Mouse (Mus musculus) testis, adult 2 months (tissue): ENCODE results near the gene Fgf7. TPM values are rescaled to one million over a fixed set of nuclear protein-coding genes. Genes with fewer than 3 reads are reported as not detected.

ENCODE experiments used
- H3K27ac ChIP-seq: fragments of 200-500 bp; 2 replicates; pipeline ENCODE4 v1.5.1; 2012; ENCODE audit warnings: low read depth, low read length; ENCODE audit not compliant: control insufficient read depth, insufficient read depth
- H3K27me3 ChIP-seq: fragments of 200-500 bp; 2 replicates; pipeline ENCODE4 v1.6.1; 2012; ENCODE audit warnings: mild to moderate bottlenecking, low read length, moderate library complexity; ENCODE audit not compliant: control insufficient read depth, insufficient read depth
- H3K36me3 ChIP-seq: fragments of 200-500 bp; 2 replicates; pipeline ENCODE4 v1.6.1; 2012; ENCODE audit warnings: mild to moderate bottlenecking, low read length; ENCODE audit not compliant: control insufficient read depth, insufficient read depth
- H3K4me1 ChIP-seq: fragments of 200-500 bp; 2 replicates; pipeline ENCODE4 v1.6.1; 2012; ENCODE audit warnings: low read length; ENCODE audit not compliant: control insufficient read depth, insufficient read depth
- H3K4me3 ChIP-seq: fragments of 200-500 bp; 2 replicates; pipeline ENCODE4 v1.5.1; 2012; ENCODE audit warnings: low read depth, mild to moderate bottlenecking, low read length, moderate library complexity, mixed read lengths; ENCODE audit not compliant: control insufficient read depth
- CTCF ChIP-seq: fragments of 200-500 bp; IDR thresholded peaks from 2 replicates; pipeline ENCODE4 v1.5.1; 2012; ENCODE audit warnings: low read depth, mild to moderate bottlenecking, inconsistent platforms, low read length, moderate library complexity; ENCODE audit not compliant: control insufficient read depth, insufficient read depth, insufficient replicate concordance
- POLR2A ChIP-seq: fragments of 200-500 bp; IDR thresholded peaks from 2 replicates; pipeline ENCODE4 v1.6.1; 2012; ENCODE audit warnings: low read depth, mild to moderate bottlenecking, inconsistent platforms, low read length, moderate library complexity; ENCODE audit not compliant: control insufficient read depth
- polyA plus RNA-seq: library from polyadenylated mRNA; depleted of rRNA; stranded (reverse); fragments of >200 nt; gene quantifications from 2 replicates; pipeline ENCODE4 v1.2.3, GENCODE M21; 2012; rRNA removed

The Fgf7 gene
- 0.22 and 0.42 TPM in 2 replicates for polyA plus RNA-seq

DNA sequence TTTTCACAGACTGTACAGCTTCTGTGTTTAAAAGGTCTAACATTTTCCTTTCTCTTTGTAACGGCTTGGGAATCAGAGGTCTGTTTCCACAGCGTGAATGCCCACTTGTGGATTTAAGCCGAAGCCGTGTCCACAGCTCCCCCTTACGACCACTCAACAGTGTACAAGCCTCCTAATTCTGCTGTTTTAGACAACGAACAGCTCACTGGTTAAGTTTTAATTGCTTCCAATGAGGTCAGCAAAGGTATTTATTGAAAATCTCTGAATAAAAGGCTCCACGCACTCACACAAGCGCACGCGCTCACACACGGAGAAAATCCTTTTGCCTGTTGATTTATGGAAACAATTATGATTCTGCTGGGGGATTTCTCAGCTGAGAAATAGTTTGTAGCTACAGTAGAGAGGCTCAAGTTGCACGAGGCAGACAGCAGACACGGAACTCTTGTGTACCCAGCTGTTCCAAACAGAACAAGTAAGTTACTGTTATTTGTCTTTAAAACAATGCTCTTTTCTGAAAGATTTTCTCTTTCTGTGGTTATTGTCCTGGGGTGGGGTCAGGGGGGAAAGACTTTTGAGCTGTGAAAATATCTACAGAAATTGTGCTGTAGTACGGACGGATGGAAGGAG is at the start of gene Fgf7:
Gene Fgf7 (plus strand): TSS at position 280 of the 627 bp plus-strand sequence.
- Histone ChIP-seq H3K4me1 (no peaks in the 10 kb centered on the region), H3K4me3 (no peak within 1 kb of the TSS), H3K36me3 (no peaks in the 10 kb centered on the region), H3K27ac (no peak within 1 kb of the TSS), H3K27me3 (no peaks in the 10 kb centered on the region)
- TF ChIP-seq POLR2A (no peak), CTCF (no peak)

DNA sequence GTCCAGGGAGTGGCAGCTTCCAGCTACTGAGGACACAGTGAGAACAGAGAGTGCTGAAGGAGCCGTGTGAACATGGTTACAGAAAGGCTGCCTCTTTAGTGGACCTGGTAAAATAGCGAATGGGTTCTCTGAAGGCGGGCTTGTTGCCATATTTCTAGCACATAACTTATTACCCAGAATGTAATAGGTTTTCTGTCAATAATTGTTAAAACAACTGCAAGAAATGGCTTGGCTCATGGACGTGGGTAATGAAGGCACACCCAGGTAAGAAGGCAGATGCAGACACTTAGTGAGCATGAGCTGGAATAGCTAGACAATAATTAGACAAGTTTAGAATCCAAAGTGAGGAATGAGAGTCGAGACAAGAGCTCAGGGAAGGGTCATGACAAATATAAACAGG is 32.2 kb upstream of the Fgf7 start:
- Histone ChIP-seq H3K27ac (no peak overlapping the region), H3K36me3 (no peaks in the 10 kb centered on the region), H3K27me3 (no peaks in the 10 kb centered on the region), H3K4me1 (no peaks in the 10 kb centered on the region), H3K4me3 (no peak overlapping the region)
- TF ChIP-seq CTCF = no peak
- TF ChIP-seq POLR2A = no peak

DNA sequence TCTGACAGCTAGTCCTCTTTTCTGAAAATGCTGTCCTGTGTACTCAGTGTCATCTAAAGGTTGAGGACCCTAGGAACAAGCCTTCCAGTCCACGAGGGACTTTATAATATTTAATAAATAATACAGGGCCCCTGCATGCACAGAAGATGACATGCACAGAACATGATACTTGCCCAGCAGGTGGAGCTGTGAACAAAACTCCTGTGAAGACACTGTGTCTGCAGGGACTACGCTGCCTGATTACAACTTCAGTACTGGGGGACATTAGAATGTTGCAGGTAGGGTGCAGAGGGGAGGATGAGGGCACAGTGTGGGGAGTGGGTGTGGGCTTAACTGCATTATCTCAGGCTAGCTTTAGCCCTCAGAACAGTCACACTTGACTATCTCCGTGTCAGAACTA is 28.4 kb upstream of the Fgf7 start:
- H3K36me3 ChIP-seq = no peaks in the 10 kb centered on the region

DNA sequence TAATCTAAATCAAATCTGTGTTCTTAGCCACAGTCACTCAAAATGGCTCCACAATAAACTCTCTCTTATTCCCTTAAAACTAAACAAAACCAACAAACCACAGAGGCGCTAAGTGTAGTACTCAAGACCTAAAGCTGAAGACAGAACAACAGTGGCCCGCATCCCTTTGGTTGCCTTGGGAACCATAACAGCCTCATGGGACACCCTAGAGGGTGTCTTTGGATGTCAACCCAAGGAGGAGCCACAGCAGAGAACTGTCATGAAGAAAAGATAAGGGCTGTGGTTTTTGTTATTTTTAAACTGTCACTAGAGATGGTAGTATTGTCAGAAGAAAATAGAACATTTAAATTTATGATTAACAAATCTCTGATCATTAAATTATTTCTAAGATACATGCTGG is 27.7 kb upstream of the Fgf7 start:
- H3K27me3 ChIP-seq = no peaks in the 10 kb centered on the region
- H3K4me1 ChIP-seq = no peaks in the 10 kb centered on the region
- H3K4me3 ChIP-seq = no peak overlapping the region
- H3K27ac ChIP-seq = no peak overlapping the region
- no peaks in the 10 kb centered on the region for H3K36me3 ChIP-seq
- TF ChIP-seq CTCF (no peak), POLR2A (no peak)

More for the DNA sequence above, 28.4 kb upstream of the Fgf7 start:
- H3K27ac ChIP-seq = no peak overlapping the region
- H3K4me1 ChIP-seq = no peaks in the 10 kb centered on the region
- H3K4me3 ChIP-seq = no peak overlapping the region
- TF ChIP-seq CTCF = peak; percentile 17; the same call in 1 of the 2 replicates
- TF ChIP-seq POLR2A = no peak
- H3K27me3 ChIP-seq = no peaks in the 10 kb centered on the region

DNA sequence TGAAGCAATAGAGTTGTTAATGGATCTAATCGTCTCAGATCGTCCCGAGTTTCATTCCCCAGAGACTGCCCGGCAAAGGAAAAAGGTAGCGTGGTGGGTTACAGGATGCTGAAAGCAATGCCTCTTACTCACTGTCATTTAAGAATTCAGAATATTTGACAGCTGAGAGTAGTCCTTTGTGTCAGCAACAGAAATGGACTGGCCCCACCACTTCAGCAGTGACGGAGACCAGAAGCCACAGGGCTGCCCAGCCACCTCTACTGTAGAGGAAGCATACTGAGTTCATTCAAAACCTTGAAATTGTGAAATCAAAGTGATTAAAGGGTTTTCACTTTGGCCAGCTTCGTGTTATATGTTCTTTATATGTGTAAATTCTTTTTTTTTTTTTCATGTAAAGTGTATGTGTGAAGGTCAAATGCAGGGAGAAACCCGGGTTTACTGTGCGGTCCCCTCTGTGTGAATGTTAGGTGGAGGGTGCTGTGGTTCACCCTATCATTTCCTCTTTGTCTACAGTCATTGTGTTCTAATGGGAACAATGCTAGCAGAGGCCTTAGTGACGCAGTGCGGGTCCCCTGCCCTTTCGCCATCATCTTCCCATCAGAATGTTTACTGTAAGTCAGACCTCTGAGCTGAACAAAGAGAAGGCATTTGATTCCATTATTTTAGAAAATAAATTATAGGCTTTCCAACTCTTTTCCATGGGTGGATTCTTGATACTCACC is 19.3 kb upstream of the Fgf7 start:
- Histone ChIP-seq H3K27ac (no peak overlapping the region), H3K36me3 (no peaks in the 10 kb centered on the region), H3K27me3 (no peaks in the 10 kb centered on the region), H3K4me3 (no peak overlapping the region), H3K4me1 (no peaks in the 10 kb centered on the region)
- TF ChIP-seq CTCF (no peak), POLR2A (no peak)

DNA sequence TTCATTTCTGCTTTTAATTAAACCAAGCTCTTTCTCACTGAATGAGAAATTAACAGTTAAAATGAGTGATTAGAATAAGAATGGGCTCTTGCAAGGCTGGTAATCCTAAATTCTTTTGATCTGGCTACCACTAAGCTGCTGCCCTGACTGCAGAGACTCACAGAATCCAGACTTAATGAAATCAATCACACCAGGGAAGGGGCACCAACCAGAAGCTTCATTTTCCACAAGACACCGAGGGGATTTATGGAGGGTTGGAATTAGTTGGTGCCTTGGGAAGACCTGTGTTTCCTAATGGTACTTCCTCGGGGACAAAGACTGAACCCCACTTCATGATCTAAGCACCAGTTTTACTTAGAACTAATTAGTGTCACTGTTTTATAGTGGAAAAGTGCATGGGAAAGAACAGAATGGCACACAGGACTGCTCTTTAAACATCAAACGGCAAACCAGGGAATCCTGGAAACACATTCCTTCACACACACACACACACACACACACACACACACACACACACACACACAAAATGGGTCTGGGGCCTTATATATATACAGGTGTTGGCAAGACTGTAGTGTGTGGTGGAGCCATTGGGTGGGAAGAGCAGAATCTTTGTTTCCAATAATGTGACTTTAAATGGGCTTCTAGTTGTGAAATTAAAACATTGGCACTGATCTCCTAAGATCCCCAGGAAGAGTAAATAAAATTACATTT is 18.5 kb upstream of the Fgf7 start:
- H3K4me3 ChIP-seq = no peak overlapping the region
- H3K4me1 ChIP-seq = no peaks in the 10 kb centered on the region
- no peaks in the 10 kb centered on the region for H3K27me3 ChIP-seq
- H3K36me3 ChIP-seq = no peaks in the 10 kb centered on the region
- TF ChIP-seq POLR2A (no peak), CTCF (no peak)
- H3K27ac ChIP-seq = no peak overlapping the region
